Mouse (Mus musculus) olfactory bulb, adult 2 months (tissue): ENCODE data around the gene Scnm1. TPM values are rescaled to one million over a fixed set of nuclear protein-coding genes. Genes with fewer than 3 reads are reported as not detected.

Experiments used
- H3K27ac ChIP-seq: fragments of 200-500 bp; 2 replicates; pipeline ENCODE4 v1.5.1; 2012; ENCODE audit warnings: low read depth, low read length; ENCODE audit not compliant: insufficient read depth
- H3K4me1 ChIP-seq: fragments of 200-500 bp; 2 replicates; pipeline ENCODE4 v1.6.1; 2012; ENCODE audit warnings: low read length; ENCODE audit not compliant: control insufficient read depth, insufficient read depth
- H3K4me3 ChIP-seq: fragments of 200-500 bp; 2 replicates; pipeline ENCODE4 v1.5.1; 2012; ENCODE audit warnings: mild to moderate bottlenecking, low read depth, low read length, moderate library complexity; ENCODE audit not compliant: insufficient read depth
- CTCF ChIP-seq: fragments of 200-500 bp; IDR thresholded peaks from 2 replicates; pipeline ENCODE4 v1.5.1; 2012; ENCODE audit warnings: low read depth, mild to moderate bottlenecking, low read length, moderate library complexity; ENCODE audit not compliant: insufficient read depth
- POLR2A ChIP-seq: fragments of 200-500 bp; IDR thresholded peaks from 2 replicates; pipeline ENCODE4 v1.6.1; 2012; ENCODE audit warnings: mild to moderate bottlenecking, low read depth, low read length, moderate library complexity; ENCODE audit not compliant: insufficient read depth
- WGBS: fragments of 180-500 bp; shearing (Covaris S2); methylation state at CpG from one replicate; pipeline ENCODE4 v1.1.7; 2018; 5-methylcytosine and 5-hydroxymethylcytosine counted together
- polyA plus RNA-seq: library from polyadenylated mRNA; stranded (reverse); fragments of >200 nt; gene quantifications from 2 replicates; pipeline ENCODE4 v1.2.4, GENCODE M21; 2012; ENCODE audit warnings: low replicate concordance; ENCODE audit not compliant: missing spikeins, insufficient read depth, insufficient read length

The Scnm1 gene
- polyA plus RNA-seq, 1 experiment, result not detected

DNA sequence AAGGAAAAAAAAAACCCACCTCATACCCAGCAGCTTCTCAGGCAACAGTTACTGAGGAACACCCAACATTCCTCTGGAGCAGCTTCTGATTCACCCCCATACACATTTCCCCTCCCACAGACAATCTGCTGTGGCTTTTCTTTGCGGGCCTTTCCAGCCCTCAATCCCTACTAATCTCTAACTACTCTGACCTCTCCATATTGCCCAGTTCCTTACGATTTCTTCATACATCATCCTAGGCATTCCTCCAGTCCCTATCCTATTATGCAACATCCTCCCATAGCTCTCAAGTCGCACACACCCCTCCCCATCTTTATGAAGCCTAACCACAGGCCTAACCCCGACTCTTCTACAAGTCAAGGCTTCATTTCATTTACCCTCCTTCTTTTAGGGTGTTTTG lies 28.7 kb downstream of the Scnm1 start:
- no peak overlapping the region for H3K27ac ChIP-seq
- H3K4me3 ChIP-seq, result peak overlapping the region; percentile 21
- 29% methylated on average over 4 of the region's 4 CpGs for WGBS
- TF ChIP-seq POLR2A (no peak), CTCF (no peak)
- no peaks in the 10 kb centered on the region; the same call in 1 of the 2 replicates for H3K4me1 ChIP-seq

DNA sequence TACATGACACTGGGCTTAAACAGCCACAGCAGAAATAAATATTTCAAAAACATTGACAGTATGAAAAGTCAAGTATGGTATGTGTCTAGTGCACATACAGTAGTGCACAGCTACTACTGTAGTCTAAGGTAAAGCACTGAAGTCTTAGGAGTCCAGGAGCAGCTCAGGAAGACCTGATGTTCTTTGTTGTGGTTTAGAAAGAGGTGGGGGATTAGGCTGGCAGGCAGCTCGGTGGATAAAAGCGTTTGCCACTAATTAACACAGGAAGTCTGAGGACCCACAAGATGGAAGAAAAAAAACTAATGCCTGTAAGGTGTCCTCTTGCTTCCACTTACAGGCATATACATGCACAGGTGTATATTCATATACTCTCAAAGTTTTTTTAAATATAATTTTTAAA lies 33.0 kb downstream of the Scnm1 start:
- Histone ChIP-seq H3K4me1 (peaks cover 2% of the 10 kb centered on the region; the same call in 1 of the 2 replicates), H3K4me3 (no peak overlapping the region), H3K27ac (no peak overlapping the region)
- TF ChIP-seq POLR2A (no peak), CTCF (no peak)
- 3% methylated on average over 2 of the region's 2 CpGs for WGBS

GRCm38 (mm10) chr3:95088071-95088470 lies 45.7 kb downstream of the Scnm1 start:
- Histone ChIP-seq H3K27ac (no peak overlapping the region), H3K4me1 (peaks cover 2% of the 10 kb centered on the region; the same call in 1 of the 2 replicates), H3K4me3 (no peak overlapping the region)
- TF ChIP-seq CTCF, result no peak
- TF ChIP-seq POLR2A, result no peak
- 69% methylated on average over 1 of the region's 1 CpGs for WGBS

Other genes with a start within 250 kb of the Scnm1 start
- gene Psmb4, start 247.1 kb downstream of the Scnm1 start, polyA plus RNA-seq, result not detected in 2 replicates
- not detected in 2 replicates for gene Selenbp1, start 201.0 kb downstream of the Scnm1 start, polyA plus RNA-seq
- not detected in 2 replicates for gene Rfx5, start 179.9 kb downstream of the Scnm1 start, polyA plus RNA-seq
- gene Pi4kb, start 159.3 kb downstream of the Scnm1 start, polyA plus RNA-seq, result not detected in 2 replicates
- gene Zfp687, start 118.6 kb downstream of the Scnm1 start, polyA plus RNA-seq, result 132 TPM in 1 of 2 replicates, not detected in the other
- gene Psmd4, start 91.4 kb downstream of the Scnm1 start, polyA plus RNA-seq, result 457 TPM in 1 of 2 replicates, not detected in the other
- gene Pip5k1a, start 27.1 kb downstream of the Scnm1 start, polyA plus RNA-seq, result not detected in 2 replicates
- not detected in 2 replicates for gene Vps72, start 23.0 kb downstream of the Scnm1 start, polyA plus RNA-seq
- gene Tmod4, start 9.5 kb downstream of the Scnm1 start, polyA plus RNA-seq, result not detected in 2 replicates
- gene Lysmd1, start 77 bp upstream of the Scnm1 start, polyA plus RNA-seq, result not detected in 2 replicates
- not detected in 2 replicates for gene Tnfaip8l2, start 8.3 kb upstream of the Scnm1 start, polyA plus RNA-seq
- gene Sema6c, start 26.4 kb upstream of the Scnm1 start, polyA plus RNA-seq, result not detected in 2 replicates
- not detected in 2 replicates for gene Gabpb2, start 83.9 kb upstream of the Scnm1 start, polyA plus RNA-seq
- gene Cdc42se1, start 94.7 kb upstream of the Scnm1 start, polyA plus RNA-seq, result 164 TPM in 1 of 2 replicates, not detected in the other
- gene Mllt11, start 98.2 kb upstream of the Scnm1 start, polyA plus RNA-seq, result not detected in 2 replicates
- not detected in 2 replicates for gene Gm128, start 107.6 kb upstream of the Scnm1 start, polyA plus RNA-seq
- gene Bnipl, start 117.2 kb upstream of the Scnm1 start, polyA plus RNA-seq, result not detected in 2 replicates
- not detected in 2 replicates for gene Mindy1, start 147.3 kb upstream of the Scnm1 start, polyA plus RNA-seq
- not detected in 2 replicates for gene Prune1, start 148.1 kb upstream of the Scnm1 start, polyA plus RNA-seq
- gene Anxa9, start 173.2 kb upstream of the Scnm1 start, polyA plus RNA-seq, result not detected in 2 replicates
- gene Cers2, start 180.8 kb upstream of the Scnm1 start, polyA plus RNA-seq, result not detected in 2 replicates
- gene Setdb1, start 223.2 kb upstream of the Scnm1 start, polyA plus RNA-seq, result not detected in 2 replicates